Mouse (Mus musculus) Patski (cell line): Measurements from ENCODE around the gene Mtcl1. TPM values are rescaled to one million over a fixed set of nuclear protein-coding genes. Genes with fewer than 3 reads are reported as not detected.
A peak's percentile ranks its signal among the peaks of the same experiment; 100 is the strongest.

ENCODE experiments used
- ATAC-seq: fragments of 100-300 bp; one replicate; pipeline ENCODE4 v1.8.0; 2021
- CTCF ChIA-PET: fragments of 350-600 bp; sonication (Branson Sonifier 250); formaldehyde crosslinking; loops from one replicate; lab custom pipeline; 2022; ENCODE audit warnings: inconsistent platforms; lab: Charles Lee
- POLR2A ChIA-PET: fragments of 350-600 bp; sonication (Branson Sonifier 250); formaldehyde crosslinking; loops from one replicate; lab custom pipeline; 2022; ENCODE audit warnings: antibody characterized with exemption, inconsistent platforms; lab: Charles Lee
- DNase-seq: peaks from one replicate; pipeline ENCODE4 v3.0.0-alpha.2; 2011; ENCODE audit warnings: low read depth, low spot score
- H3K27me3 ChIP-seq: fragments of 371-371 bp; one replicate; pipeline ENCODE4 v1.5.1; 2021
- CTCF ChIP-seq: fragments of 100-300 bp; IDR thresholded peaks from one replicate; pipeline ENCODE4 v1.5.1; 2021
- in situ Hi-C: fragments of 300-500 bp; cut with MboI; formaldehyde crosslinking; loops from 3 replicates; pipeline ENCODE4 v1.11.1; 2018; ENCODE audit warnings: low pct_unique_long_range_greater_than_20kb, mixed read lengths
- polyA plus RNA-seq: library from polyadenylated mRNA; unstranded; gene quantifications from one replicate; pipeline ENCODE4 v1.2.3, GENCODE M21; 2021

Mtcl1 gene
- polyA plus RNA-seq, 1 experiment from 2014 or later, result 17.5 TPM

- no peak for DNase-seq
- H3K27me3 ChIP-seq, result no peaks in the 10 kb centered on the region
- no peak for TF ChIP-seq CTCF
- ChIA-PET POLR2A (no interaction called here), CTCF (interaction anchor here (0.7 to 1.0 kb wide), 2 partner anchors 14 to 47 kb away, joined by 3 to 4 read pairs; no protein-coding TSS in a partner anchor)
- in situ Hi-C loops, result no loop called here
- ATAC-seq, result no peak
Measured at GRCm38 (mm10) chr17:66410884-66411426, 38.6 kb downstream of the Mtcl1 start.

GRCm38 (mm10) chr17:66409070-66409605, 40.4 kb downstream of the Mtcl1 start:
- in situ Hi-C loops, result no loop called here
- no peaks in the 10 kb centered on the region for H3K27me3 ChIP-seq
- ATAC-seq (no peak), DNase-seq (no peak)
- POLR2A ChIA-PET, result no interaction called here
- TF ChIP-seq CTCF, result no peak
- CTCF ChIA-PET, result no interaction called here

DNA sequence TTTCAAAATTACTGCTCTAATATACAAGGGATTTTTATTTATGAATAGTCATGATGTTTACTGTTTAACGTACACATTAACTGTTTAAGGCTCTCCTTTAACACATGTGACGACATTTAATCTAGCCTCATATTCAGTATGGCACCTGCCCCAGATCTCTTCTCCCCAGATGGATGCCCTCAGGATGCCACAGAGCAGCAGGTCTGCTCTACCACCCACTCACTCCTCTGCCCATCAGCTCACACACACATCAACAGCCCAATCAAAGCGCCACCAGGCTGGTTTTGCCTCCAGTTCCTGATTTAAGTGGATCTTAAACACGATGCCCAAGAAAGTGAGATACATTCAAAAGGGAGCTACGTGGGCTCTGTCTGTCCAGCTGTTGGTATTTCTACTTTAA, 41.1 kb downstream of the Mtcl1 start:
- in situ Hi-C loops, result no loop called here
- ATAC-seq, result no peak
- no peaks in the 10 kb centered on the region for H3K27me3 ChIP-seq
- ChIA-PET POLR2A (no interaction called here), CTCF (no interaction called here)
- TF ChIP-seq CTCF, result no peak
- no peak for DNase-seq

DNA sequence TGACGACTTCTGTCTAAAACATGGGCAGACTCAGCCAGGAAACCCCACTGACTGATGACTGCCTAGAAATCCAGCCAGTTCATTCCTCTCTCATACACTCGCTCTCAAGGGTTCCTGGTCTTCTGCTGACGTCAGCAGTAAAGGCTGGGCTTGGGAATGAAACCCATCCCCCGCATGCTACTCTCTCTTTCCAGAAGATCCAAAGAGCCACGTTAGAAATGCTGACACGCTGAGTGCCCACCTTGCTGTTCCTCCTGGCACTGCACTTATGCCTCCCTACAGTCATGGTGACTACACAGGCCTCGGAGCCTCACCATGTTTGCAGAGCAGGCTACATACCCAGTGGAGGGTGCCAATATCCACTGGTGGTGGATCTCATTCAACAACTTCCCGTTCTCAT, 41.7 kb downstream of the Mtcl1 start:
- TF ChIP-seq CTCF, result no peak
- DNase-seq (no peak), ATAC-seq (no peak)
- CTCF ChIA-PET, result no interaction called here
- in situ Hi-C loops, result no loop called here
- no peaks in the 10 kb centered on the region for H3K27me3 ChIP-seq
- POLR2A ChIA-PET, result no interaction called here

GRCm38 (mm10) chr17:66405601-66406000, 43.9 kb downstream of the Mtcl1 start:
- CTCF ChIA-PET, result no interaction called here
- ATAC-seq (no peak), DNase-seq (no peak)
- TF ChIP-seq CTCF, result no peak
- in situ Hi-C loops, result no loop called here
- POLR2A ChIA-PET, result no interaction called here
- H3K27me3 ChIP-seq, result no peaks in the 10 kb centered on the region

DNA sequence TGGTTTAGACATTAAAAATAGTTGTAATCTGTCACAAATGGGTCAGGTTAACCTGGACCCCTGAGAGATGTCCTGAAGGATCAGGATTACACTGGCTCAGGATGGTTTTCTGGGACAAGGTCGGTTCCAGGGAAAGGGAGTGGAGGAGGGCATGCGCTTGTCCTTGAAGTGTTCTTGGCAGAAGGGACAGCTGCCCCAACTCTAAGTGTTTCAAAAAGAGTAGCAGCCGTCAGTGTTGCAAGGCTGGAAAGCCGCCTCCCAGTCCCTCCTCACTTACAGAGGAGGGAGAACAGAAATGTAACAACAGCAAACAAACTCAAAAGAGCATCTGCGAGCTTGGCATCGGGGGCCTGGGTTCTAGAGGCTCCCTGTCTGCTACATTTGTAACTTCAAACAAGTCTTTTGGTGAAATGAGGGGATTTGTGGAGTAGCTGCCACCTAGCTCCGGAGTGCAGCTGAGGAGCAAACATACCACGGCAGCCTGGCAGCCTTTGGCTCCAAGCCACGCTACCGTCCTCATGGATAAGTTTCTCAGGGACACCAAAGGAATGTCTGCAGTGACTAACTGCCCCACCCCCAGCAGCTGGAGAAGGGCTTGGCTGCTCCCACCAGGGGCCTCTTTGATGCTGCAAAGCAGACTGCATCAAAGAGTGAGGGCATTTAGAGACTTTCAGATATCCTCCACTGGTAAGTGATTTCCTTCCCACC, 44.5 kb downstream of the Mtcl1 start:
- no peak for TF ChIP-seq CTCF
- ChIA-PET CTCF (no interaction called here), POLR2A (no interaction called here)
- no peaks in the 10 kb centered on the region for H3K27me3 ChIP-seq
- ATAC-seq, result peak; percentile 73
- DNase-seq, result peak; percentile 13
- in situ Hi-C loops, result no loop called here

DNA sequence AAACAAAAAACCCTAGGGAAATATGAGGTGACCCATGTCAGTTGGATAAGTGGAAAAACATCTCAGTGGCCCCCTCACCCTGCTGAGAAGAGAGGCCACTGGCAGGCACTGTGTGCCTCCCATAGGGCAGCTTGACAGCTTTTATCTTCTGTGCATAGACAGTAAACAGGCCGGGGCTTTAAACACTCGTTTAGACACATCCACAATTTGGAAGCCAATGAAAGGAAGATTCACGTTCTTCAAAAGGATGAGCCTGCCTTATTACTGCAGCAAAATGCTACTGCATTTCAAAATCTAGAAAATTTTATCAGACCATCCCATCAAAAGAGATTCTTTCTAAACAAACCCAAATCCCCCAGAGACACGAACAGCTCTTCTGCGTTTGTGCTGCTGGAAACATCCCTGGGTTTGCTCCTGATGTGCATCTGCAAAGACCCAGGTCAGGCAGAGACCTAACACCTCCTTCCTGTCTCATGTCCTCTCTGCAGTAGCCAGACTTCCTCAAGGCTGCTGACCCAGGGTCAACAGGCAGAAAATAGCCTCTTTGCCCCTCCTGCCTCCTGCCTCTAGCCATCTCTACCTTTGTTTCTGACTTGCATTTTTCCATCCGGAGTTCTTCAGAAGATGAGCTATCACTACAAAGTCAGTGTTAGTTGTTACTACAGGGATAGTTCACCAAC, 46.6 kb downstream of the Mtcl1 start:
- in situ Hi-C loops, result no loop called here
- ChIA-PET CTCF (no interaction called here), POLR2A (no interaction called here)
- DNase-seq (no peak), ATAC-seq (no peak)
- H3K27me3 ChIP-seq, result no peaks in the 10 kb centered on the region
- no peak for TF ChIP-seq CTCF

- no peak for TF ChIP-seq CTCF
- DNase-seq, result no peak
- CTCF ChIA-PET, result no interaction called here
- POLR2A ChIA-PET, result no interaction called here
- in situ Hi-C loops, result no loop called here
- H3K27me3 ChIP-seq, result no peaks in the 10 kb centered on the region
- ATAC-seq, result no peak
Measured at GRCm38 (mm10) chr17:66401596-66402265, 47.8 kb downstream of the Mtcl1 start.

GRCm38 (mm10) chr17:66399780-66400179, 49.8 kb downstream of the Mtcl1 start:
- DNase-seq (no peak), ATAC-seq (no peak)
- H3K27me3 ChIP-seq, result no peaks in the 10 kb centered on the region
- TF ChIP-seq CTCF, result no peak
- POLR2A ChIA-PET, result no interaction called here
- in situ Hi-C loops, result no loop called here
- CTCF ChIA-PET, result interaction anchor here (0.6 kb wide), 1 partner anchor 12 kb away, joined by 4 read pairs; no protein-coding TSS in a partner anchor

DNA sequence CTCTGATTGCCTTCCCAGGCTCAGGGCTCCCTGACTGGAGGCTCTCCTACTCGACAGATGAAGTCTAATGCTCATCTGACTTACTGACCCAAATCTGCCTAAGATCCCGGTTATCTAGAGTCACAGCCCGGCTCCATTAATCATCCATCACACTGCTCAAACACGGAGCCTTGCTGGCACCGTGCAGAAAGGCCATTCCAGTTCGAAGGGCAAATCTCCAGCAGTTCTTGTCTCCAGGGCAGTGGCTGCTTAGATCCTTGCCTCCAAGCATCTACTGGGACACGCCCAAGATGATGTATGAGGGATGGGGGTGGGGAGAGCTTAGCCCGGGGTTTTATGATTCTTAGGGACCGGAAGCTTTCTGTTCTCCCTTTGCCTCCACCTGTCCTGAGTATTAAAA, 55.0 kb downstream of the Mtcl1 start:
- ChIA-PET CTCF (no interaction called here), POLR2A (no interaction called here)
- H3K27me3 ChIP-seq, result no peaks in the 10 kb centered on the region
- in situ Hi-C loops, result no loop called here
- DNase-seq, result no peak
- no peak for TF ChIP-seq CTCF
- ATAC-seq, result no peak
